Mouse (Mus musculus) testis, adult 2 months (tissue): ENCODE measurements around the gene Taar1.

Experiments
- CTCF ChIP-seq: fragments of 200-500 bp; IDR thresholded peaks from 2 replicates; pipeline ENCODE4 v1.5.1; 2012; ENCODE audit warnings: low read depth, mild to moderate bottlenecking, inconsistent platforms, low read length, moderate library complexity; ENCODE audit not compliant: control insufficient read depth, insufficient read depth, insufficient replicate concordance
- POLR2A ChIP-seq: fragments of 200-500 bp; IDR thresholded peaks from 2 replicates; pipeline ENCODE4 v1.6.1; 2012; ENCODE audit warnings: low read depth, mild to moderate bottlenecking, inconsistent platforms, low read length, moderate library complexity; ENCODE audit not compliant: control insufficient read depth

GRCm38 (mm10) chr10:23938312-23938711 is 18.2 kb downstream of the Taar1 start, which contains the start of gene Taar2:
- TF ChIP-seq POLR2A (no peak), CTCF (no peak)
